Mouse (Mus musculus): ENCODE results near the gene Gtf2i.

Gtf2i gene

GRCm38 (mm10) chr5:134277109-134277508 is 37.5 kb downstream of the Gtf2i start:
- no peak for DNase-seq (ENCODE audit: low spot score)

- DNase-seq (ENCODE audit: low spot score): no peak
Observed at GRCm38 (mm10) chr5:134275556-134275955, 39.0 kb downstream of the Gtf2i start.

GRCm38 (mm10) chr5:134275021-134275420 is 39.5 kb downstream of the Gtf2i start:
- DNase-seq (ENCODE audit: low spot score): no peak

GRCm38 (mm10) chr5:134273761-134274160 is 40.8 kb downstream of the Gtf2i start:
- no peak for DNase-seq (ENCODE audit: low spot score)

GRCm38 (mm10) chr5:134272761-134273160 is 41.8 kb downstream of the Gtf2i start:
- no peak for DNase-seq (ENCODE audit: low spot score)

GRCm38 (mm10) chr5:134271421-134271820 is 43.1 kb downstream of the Gtf2i start:
- DNase-seq (ENCODE audit: low spot score): no peak

- no peak for DNase-seq (ENCODE audit: low spot score)
Observed at GRCm38 (mm10) chr5:134270566-134270965, 44.0 kb downstream of the Gtf2i start.

- DNase-seq (ENCODE audit: low spot score): no peak
Observed at GRCm38 (mm10) chr5:134269751-134270150, 44.8 kb downstream of the Gtf2i start.

GRCm38 (mm10) chr5:134268751-134269150 is 45.8 kb downstream of the Gtf2i start:
- no peak for DNase-seq (ENCODE audit: low spot score)

GRCm38 (mm10) chr5:134266404-134266803 is 48.2 kb downstream of the Gtf2i start:
- no peak for DNase-seq (ENCODE audit: low spot score)

- no peak for DNase-seq (ENCODE audit: low spot score)
Observed at GRCm38 (mm10) chr5:134265890-134266289, 48.7 kb downstream of the Gtf2i start.

- no peak for DNase-seq (ENCODE audit: low spot score)
Observed at GRCm38 (mm10) chr5:134260001-134260636, 54.4 kb downstream of the Gtf2i start.

- no peak for DNase-seq (ENCODE audit: low spot score)
Observed at GRCm38 (mm10) chr5:134258934-134259333, 55.6 kb downstream of the Gtf2i start.

- DNase-seq (ENCODE audit: low spot score): no peak
Observed at GRCm38 (mm10) chr5:134258395-134258794, 56.2 kb downstream of the Gtf2i start.

GRCm38 (mm10) chr5:134257349-134258031 is 57.1 kb downstream of the Gtf2i start:
- no peak for DNase-seq (ENCODE audit: low spot score)

GRCm38 (mm10) chr5:134255294-134255693 is 59.3 kb downstream of the Gtf2i start:
- no peak for DNase-seq (ENCODE audit: low spot score)

GRCm38 (mm10) chr5:134253806-134254205 is 60.8 kb downstream of the Gtf2i start:
- no peak for DNase-seq (ENCODE audit: low spot score)

- no peak for DNase-seq (ENCODE audit: low spot score)
Observed at GRCm38 (mm10) chr5:134251083-134251482, 63.5 kb downstream of the Gtf2i start.

- no peak for DNase-seq (ENCODE audit: low spot score)
Observed at GRCm38 (mm10) chr5:134250601-134251000, 64.0 kb downstream of the Gtf2i start.

- no peak for DNase-seq (ENCODE audit: low spot score)
Observed at GRCm38 (mm10) chr5:134249245-134249649, 65.3 kb downstream of the Gtf2i start.

GRCm38 (mm10) chr5:134248608-134249244 is 65.8 kb downstream of the Gtf2i start:
- no peak for DNase-seq (ENCODE audit: low spot score)

GRCm38 (mm10) chr5:134246146-134246545 is 68.4 kb downstream of the Gtf2i start:
- DNase-seq (ENCODE audit: low spot score): no peak

- no peak for DNase-seq (ENCODE audit: low spot score)
Observed at GRCm38 (mm10) chr5:134244890-134245289, 69.7 kb downstream of the Gtf2i start.

Measured in ovary, postnatal 10 days (tissue).